Mouse (Mus musculus) frontal cortex, adult (tissue): ENCODE results near the gene Cdc37.
A peak's percentile ranks its signal among the peaks of the same experiment; 100 is the strongest.

Source experiments
- ATAC-seq: cut with Nextera tagmentation; 2 replicates; pipeline ENCODE4 v1.9.2; 2017; ENCODE audit warnings: mild to moderate bottlenecking, moderate library complexity, mixed read lengths; ENCODE audit not compliant: low TSS enrichment

Cdc37 gene

GRCm38 (mm10) chr9:21097793-21098192 is 52.0 kb downstream of the Cdc37 start:
- ATAC-seq, result peak; percentile 88

DNA sequence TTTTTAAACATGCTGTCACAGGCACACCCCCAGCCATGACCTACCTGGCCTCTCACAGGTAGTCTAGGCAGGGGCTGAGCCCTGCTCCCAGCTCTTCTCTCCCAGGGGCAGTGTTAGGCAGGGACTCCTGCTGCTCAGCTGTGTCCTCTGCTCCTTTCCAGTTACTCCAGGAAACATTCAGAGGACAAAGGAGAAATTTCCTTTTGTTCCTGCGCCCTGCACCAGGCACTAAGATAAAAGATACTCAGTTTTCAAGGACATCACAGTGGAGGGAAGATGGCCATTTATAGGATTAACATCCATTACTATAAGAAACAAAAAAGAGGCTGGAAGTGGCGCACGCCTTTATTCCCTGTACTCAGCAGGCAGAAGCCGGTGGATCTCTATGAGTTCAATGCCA is 53.8 kb downstream of the Cdc37 start:
- ATAC-seq, result no peak

DNA sequence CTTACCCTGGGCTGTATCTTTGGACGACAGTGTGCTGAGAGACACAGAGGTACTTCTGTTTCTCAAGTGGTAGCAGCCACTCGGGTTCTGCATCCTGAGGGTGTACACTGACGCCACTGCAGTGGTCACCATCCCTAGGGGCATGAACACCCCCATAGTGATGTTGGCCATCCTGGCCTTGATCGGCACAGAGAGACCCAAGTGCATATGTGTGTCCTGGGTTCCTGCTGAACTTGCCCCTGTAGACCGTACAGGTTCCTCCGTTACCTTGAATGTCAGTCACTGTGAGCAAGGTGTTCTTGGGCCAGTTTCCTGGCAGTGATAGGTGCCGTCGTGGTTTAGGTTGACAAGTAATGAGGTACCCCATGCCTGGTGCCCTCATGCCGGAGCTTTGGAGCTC is 56.4 kb downstream of the Cdc37 start:
- no peak for ATAC-seq

- ATAC-seq, result peak; percentile 95
Measured at GRCm38 (mm10) chr9:21091707-21092320, 58.0 kb downstream of the Cdc37 start, which contains the start of the genes Gm38431 and Raver1. TSS of gene Gm38431 (minus strand) at chr9:21091997. TSS of gene Raver1 (minus strand) at chr9:21092008.

DNA sequence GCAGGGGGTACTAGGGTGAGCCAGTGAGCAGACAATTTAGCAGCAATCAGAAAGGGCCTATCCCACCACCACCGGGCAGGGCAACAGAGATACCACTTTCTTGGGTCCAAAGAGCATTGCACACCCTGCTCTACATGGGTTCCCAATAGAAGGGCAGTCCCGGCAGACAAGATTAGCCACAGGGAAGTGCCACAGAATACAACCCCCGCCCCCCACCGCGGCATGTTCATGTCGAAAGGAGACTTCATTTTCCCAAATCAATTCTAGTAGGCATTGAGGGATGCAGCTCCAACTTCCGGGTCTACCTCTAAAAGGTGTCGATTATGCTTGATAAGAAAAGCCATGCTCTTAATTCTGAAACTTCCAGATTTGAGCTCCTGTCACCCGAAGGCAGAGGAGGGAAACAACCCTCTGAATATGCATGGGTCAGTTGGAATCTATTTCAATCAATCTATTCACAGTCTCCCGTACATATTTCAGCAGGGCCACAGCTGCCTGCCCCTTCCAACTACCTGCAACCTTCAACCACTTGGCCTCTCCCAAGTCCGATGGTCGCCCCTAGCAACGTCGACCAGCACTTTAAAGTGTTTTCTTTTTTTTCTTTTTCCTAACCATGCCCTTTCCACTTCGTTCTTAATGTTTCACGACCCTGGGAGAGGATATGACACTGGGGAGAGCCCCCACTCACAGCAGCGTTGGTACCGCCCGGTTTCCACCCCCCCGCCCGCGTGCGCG is 58.6 kb downstream of the Cdc37 start:
- ATAC-seq, result peak; percentile 3; the same call in 1 of the 2 replicates

GRCm38 (mm10) chr9:21090537-21090936 is 59.2 kb downstream of the Cdc37 start:
- no peak for ATAC-seq

GRCm38 (mm10) chr9:21083324-21083723 is 66.5 kb downstream of the Cdc37 start:
- no peak for ATAC-seq
